Mouse (Mus musculus): ENCODE measurements around the gene Olfr1412. TPM values are rescaled to one million over a fixed set of nuclear protein-coding genes. Genes with fewer than 3 reads are reported as not detected.

Gene Olfr1412
- total and polyA plus RNA-seq, 2 experiments from 2014 or later = not detected

- Histone ChIP-seq H3K27me3 (ENCODE audit: control insufficient read depth, insufficient read depth, low read length) (no peaks in the 10 kb centered on the region), H3K4me3 (ENCODE audit: low read depth, low read length) (no peak overlapping the region), H3K4me1 (ENCODE audit: control insufficient read depth, insufficient read depth) (no peaks in the 10 kb centered on the region), H3K9me3 (replicated peaks; ENCODE audit: control insufficient read depth, low read length) (no peaks in the 10 kb centered on the region), H3K36me3 (replicated peaks; ENCODE audit: control insufficient read depth, insufficient read depth, low read length) (peaks cover 20% of the 10 kb centered on the region), H3K4me2 (ENCODE audit: low read depth, low read length) (no peak overlapping the region), H3K9ac (replicated peaks; ENCODE audit: low read depth, low read length) (no peak overlapping the region), H3K27ac (ENCODE audit: low read depth) (no peak overlapping the region)
- no peak for DNase-seq (ENCODE audit: low spot score)
- 80% methylated on average over 8 of the region's 8 CpGs for WGBS
- ATAC-seq (ENCODE audit: insufficient read depth, low read depth) = no peak
- no peak for TF ChIP-seq CTCF (IDR thresholded peaks at IDR 0.05; ENCODE audit: low read depth)
- TF ChIP-seq EP300 (IDR thresholded peaks at IDR 0.05; ENCODE audit: low read depth) = no peak
Measured at GRCm38 (mm10) chr1:92633726-92634125, 48.1 kb downstream of the Olfr1412 start.

- no peak for DNase-seq (ENCODE audit: low spot score)
- ATAC-seq (ENCODE audit: insufficient read depth, low read depth) = no peak
- H3K4me3 ChIP-seq (ENCODE audit: low read depth, low read length) = no peak overlapping the region
- no peak overlapping the region for H3K9ac ChIP-seq (replicated peaks; ENCODE audit: low read depth, low read length)
- WGBS = 36% methylated on average over 1 of the region's 1 CpGs
- H3K9me3 ChIP-seq (replicated peaks; ENCODE audit: control insufficient read depth, low read length) = no peaks in the 10 kb centered on the region
- no peak overlapping the region for H3K4me2 ChIP-seq (ENCODE audit: low read depth, low read length)
- H3K36me3 ChIP-seq (replicated peaks; ENCODE audit: control insufficient read depth, insufficient read depth, low read length) = peaks cover 24% of the 10 kb centered on the region
- no peaks in the 10 kb centered on the region for H3K4me1 ChIP-seq (ENCODE audit: control insufficient read depth, insufficient read depth)
- no peak overlapping the region for H3K27ac ChIP-seq (ENCODE audit: low read depth)
- no peaks in the 10 kb centered on the region for H3K27me3 ChIP-seq (ENCODE audit: control insufficient read depth, insufficient read depth, low read length)
- TF ChIP-seq EP300 (IDR thresholded peaks at IDR 0.05; ENCODE audit: low read depth) (no peak), CTCF (IDR thresholded peaks at IDR 0.05; ENCODE audit: low read depth) (no peak)
Measured at GRCm38 (mm10) chr1:92634569-92634968, 49.0 kb downstream of the Olfr1412 start.

GRCm38 (mm10) chr1:92634976-92635599 is 49.5 kb downstream of the Olfr1412 start:
- no peaks in the 10 kb centered on the region for H3K4me1 ChIP-seq (ENCODE audit: control insufficient read depth, insufficient read depth)
- no peak overlapping the region for H3K9ac ChIP-seq (replicated peaks; ENCODE audit: low read depth, low read length)
- H3K36me3 ChIP-seq (replicated peaks; ENCODE audit: control insufficient read depth, insufficient read depth, low read length) = peaks cover 27% of the 10 kb centered on the region
- H3K4me3 ChIP-seq (ENCODE audit: low read depth, low read length) = no peak overlapping the region
- H3K4me2 ChIP-seq (ENCODE audit: low read depth, low read length) = no peak overlapping the region
- no peaks in the 10 kb centered on the region for H3K9me3 ChIP-seq (replicated peaks; ENCODE audit: control insufficient read depth, low read length)
- WGBS = 75% methylated on average over 4 of the region's 4 CpGs
- ATAC-seq (ENCODE audit: insufficient read depth, low read depth) = no peak
- no peak overlapping the region for H3K27ac ChIP-seq (ENCODE audit: low read depth)
- H3K27me3 ChIP-seq (ENCODE audit: control insufficient read depth, insufficient read depth, low read length) = no peaks in the 10 kb centered on the region
- no peak for DNase-seq (ENCODE audit: low spot score)
- TF ChIP-seq CTCF (IDR thresholded peaks at IDR 0.05; ENCODE audit: low read depth) (no peak), EP300 (IDR thresholded peaks at IDR 0.05; ENCODE audit: low read depth) (no peak)

- Histone ChIP-seq H3K27ac (ENCODE audit: low read depth) (no peak overlapping the region), H3K4me3 (ENCODE audit: low read depth, low read length) (no peak overlapping the region), H3K9me3 (replicated peaks; ENCODE audit: control insufficient read depth, low read length) (no peaks in the 10 kb centered on the region), H3K9ac (replicated peaks; ENCODE audit: low read depth, low read length) (no peak overlapping the region), H3K27me3 (ENCODE audit: control insufficient read depth, insufficient read depth, low read length) (no peaks in the 10 kb centered on the region), H3K36me3 (replicated peaks; ENCODE audit: control insufficient read depth, insufficient read depth, low read length) (peaks cover 27% of the 10 kb centered on the region), H3K4me1 (ENCODE audit: control insufficient read depth, insufficient read depth) (peaks cover 7% of the 10 kb centered on the region), H3K4me2 (ENCODE audit: low read depth, low read length) (no peak overlapping the region)
- WGBS = 85% methylated on average over 8 of the region's 8 CpGs
- DNase-seq (ENCODE audit: low spot score) (no peak), ATAC-seq (ENCODE audit: insufficient read depth, low read depth) (no peak)
- no peak for TF ChIP-seq CTCF (IDR thresholded peaks at IDR 0.05; ENCODE audit: low read depth)
- TF ChIP-seq EP300 (IDR thresholded peaks at IDR 0.05; ENCODE audit: low read depth) = no peak
Measured at GRCm38 (mm10) chr1:92636015-92636414, 50.4 kb downstream of the Olfr1412 start.

- WGBS = 88% methylated on average over 11 of the region's 11 CpGs
Measured at GRCm38 (mm10) chr1:92636676-92637075, 51.1 kb downstream of the Olfr1412 start.

More at GRCm38 (mm10) chr1:92636676-92637075, 51.1 kb downstream of the Olfr1412 start:
- TF ChIP-seq CTCF (IDR thresholded peaks at IDR 0.05; ENCODE audit: low read depth) (no peak), EP300 (IDR thresholded peaks at IDR 0.05; ENCODE audit: low read depth) (no peak)
- Histone ChIP-seq H3K9ac (replicated peaks; ENCODE audit: low read depth, low read length) (no peak overlapping the region), H3K4me1 (ENCODE audit: control insufficient read depth, insufficient read depth) (peaks cover 9% of the 10 kb centered on the region), H3K36me3 (replicated peaks; ENCODE audit: control insufficient read depth, insufficient read depth, low read length) (peaks cover 27% of the 10 kb centered on the region), H3K4me2 (ENCODE audit: low read depth, low read length) (no peak overlapping the region), H3K4me3 (ENCODE audit: low read depth, low read length) (no peak overlapping the region), H3K27me3 (ENCODE audit: control insufficient read depth, insufficient read depth, low read length) (no peaks in the 10 kb centered on the region), H3K27ac (ENCODE audit: low read depth) (no peak overlapping the region), H3K9me3 (replicated peaks; ENCODE audit: control insufficient read depth, low read length) (no peaks in the 10 kb centered on the region)
- DNase-seq (ENCODE audit: low spot score) = no peak
- no peak for ATAC-seq (ENCODE audit: insufficient read depth, low read depth)

All from heart, postnatal 0 days (tissue).